In the genomic region with DNA sequence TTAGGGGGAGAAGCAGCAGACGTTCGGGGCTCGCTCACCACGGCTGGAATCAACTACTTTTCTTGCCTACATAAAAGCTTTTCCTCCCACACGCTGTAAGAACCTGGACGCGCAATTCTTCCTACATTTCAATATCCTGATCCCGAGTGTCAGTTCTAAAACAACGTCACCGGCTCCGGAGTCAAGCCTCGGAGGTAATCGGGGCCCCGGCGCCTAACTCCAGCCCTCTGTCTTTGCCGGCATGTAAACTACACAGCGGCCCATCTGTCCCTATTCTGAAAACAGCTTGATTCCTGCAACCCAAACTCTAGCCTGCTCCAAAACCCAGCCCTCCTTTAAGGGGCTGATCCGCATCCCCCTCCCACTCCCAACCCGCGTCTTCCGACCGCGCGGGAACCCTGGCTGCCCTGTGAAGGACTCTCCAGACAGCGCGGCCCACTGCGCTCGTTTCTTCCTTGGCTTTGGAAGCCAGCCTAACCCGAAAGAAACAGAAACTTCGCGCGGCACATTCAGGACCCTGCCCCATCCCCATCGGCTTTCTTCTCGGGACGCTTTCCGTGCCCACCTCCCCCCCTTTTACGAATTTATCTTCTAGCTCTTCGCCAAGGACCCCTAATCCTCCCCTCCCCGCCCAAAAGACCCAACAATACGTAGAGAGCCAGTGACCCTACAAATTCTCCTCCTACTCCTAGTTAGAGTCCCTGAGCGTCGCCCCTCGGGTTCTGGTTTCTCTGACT, we compare ENCODE assay signal across 9 mouse cellular contexts. TPM values are rescaled to one million over a fixed set of nuclear protein-coding genes. Genes with fewer than 3 reads are reported as not detected.
DNase-seq lines count a peak whose midpoint lies in the region; ATAC-seq lines count a peak whose summit lies in the region.
"Had no signal": no experiment of that assay in that cellular context is flagged by ENCODE, and none has a peak within 500 bp of the region (broad histone marks: within the 10 kb centered on the region; RNA-seq: fewer than 3 reads in every experiment).

No protein-coding gene starts in this region.

- no peaks in the 10 kb centered on the region for H3K9me3 ChIP-seq in limb, embryonic 12.5 days
- no peaks in the 10 kb centered on the region for H3K9me3 ChIP-seq in midbrain, embryonic 16.5 days (replicated peaks; ENCODE audit: control insufficient read depth, low read length, poor library complexity, severe bottlenecking)
- H3K9me3 ChIP-seq: G1E had no signal

- H3K4me3 ChIP-seq in limb, embryonic 12.5 days (replicated peaks), result peak overlapping the region; percentile 74
- H3K4me3 ChIP-seq in midbrain, embryonic 16.5 days (ENCODE audit: low read depth, low read length), result peak overlapping the region; percentile 85

- DNase-seq in gastrocnemius, postnatal 10 days, result peak; percentile 60
- no peak for DNase-seq in gastrocnemius, adult 18-20 months (ENCODE audit: low spot score)
- DNase-seq in R1 (ENCODE audit: low read depth, low spot score), result peak; percentile 54
- peak; percentile 67 for DNase-seq in embryo, embryonic 9.5 days (ENCODE audit: extremely low spot score)
- DNase-seq in heart, postnatal 25 days (ENCODE audit: low spot score), result peak; percentile 26

- H3K27me3 ChIP-seq in limb, embryonic 12.5 days, result peaks cover 62% of the 10 kb centered on the region
- no peaks in the 10 kb centered on the region for H3K27me3 ChIP-seq in midbrain, embryonic 16.5 days (ENCODE audit: control insufficient read depth, insufficient read depth, low read depth, low read length)

- H3K4me1 ChIP-seq in limb, embryonic 12.5 days (replicated peaks), result peaks cover 55% of the 10 kb centered on the region
- peaks cover 28% of the 10 kb centered on the region for H3K4me1 ChIP-seq in midbrain, embryonic 16.5 days (ENCODE audit: control insufficient read depth, insufficient read depth, low read length)

- peak overlapping the region; percentile 90 for H3K4me2 ChIP-seq in limb, embryonic 12.5 days
- H3K4me2 ChIP-seq in midbrain, embryonic 16.5 days (ENCODE audit: low read length), result peak overlapping the region; percentile 96

- H3K9ac ChIP-seq in limb, embryonic 12.5 days (replicated peaks), result peak overlapping the region; percentile 91
- H3K9ac ChIP-seq in midbrain, embryonic 16.5 days (ENCODE audit: low read depth, low read length), result peak overlapping the region; percentile 97

- under 1% methylated on average over 43 of the region's 43 CpGs for WGBS in limb, embryonic 12.5 days
- WGBS in midbrain, embryonic 16.5 days, result under 1% methylated on average over 43 of the region's 43 CpGs

- intact Hi-C loops in heart, postnatal 25 days (cut with DNase I), result loop anchor here (2.0 to 5.0 kb wide), 5 partner anchors 21 to 253 kb away; no protein-coding TSS in a partner anchor

- H3K27ac ChIP-seq in limb, embryonic 12.5 days, result peak overlapping the region; percentile 96
- peak overlapping the region; percentile 99 for H3K27ac ChIP-seq in midbrain, embryonic 16.5 days (ENCODE audit: low read length)

- H3K36me3 ChIP-seq in limb, embryonic 12.5 days, result no peaks in the 10 kb centered on the region
- no peaks in the 10 kb centered on the region for H3K36me3 ChIP-seq in midbrain, embryonic 16.5 days (ENCODE audit: control insufficient read depth, insufficient read depth, low read length)
- H3K36me3 ChIP-seq: G1E had no signal

- no peak for ATAC-seq in limb, embryonic 12.5 days (ENCODE audit: insufficient number of reproducible peaks, insufficient read depth, low FRiP score, low TSS enrichment, low read depth)
- ATAC-seq in midbrain, embryonic 16.5 days, result peak; percentile 4; the same call in 1 of the 2 replicates
- ATAC-seq in erythroid progenitor cell, adult 5-6 weeks (replicated peaks; ENCODE audit: low FRiP score, poor library complexity, severe bottlenecking), result no peak

RNA-seq across cellular contexts. Expression of a gene that starts 1.4 kb away (rescaled TPM):
- 10 to 100 TPM; 27.9 TPM for total RNA-seq in gastrocnemius, postnatal 10 days (2021)
- 10 to 100 TPM; 39.5 to 42.9 TPM for total RNA-seq in gastrocnemius, adult 18-20 months (2021)
- 1 to 10 TPM; 6.3 to 8.3 TPM for total RNA-seq in heart, postnatal 25 days (2021)
- polyA plus RNA-seq in limb, embryonic 12.5 days (2016; fragmentation: Nextera tagmentation; extraction: Ambion mirVana), result 15.5 and 18.6 TPM in 2 replicates
- polyA plus RNA-seq in midbrain, embryonic 16.5 days (2015; fragmentation: Nextera tagmentation; extraction: Ambion mirVana), result 32.5 and 34.3 TPM in 2 replicates
- total RNA-seq in erythroid progenitor cell, adult 5-6 weeks (2015; ENCODE audit: low replicate concordance), result not detected in 2 replicates
- total RNA-seq in erythroid progenitor cell, adult 5-6 weeks (2017; ENCODE audit: low replicate concordance), result 0.13 TPM in 1 of 2 replicates, not detected in the other
- polyA plus RNA-seq: G1E had no signal

Comparison
In these comparisons a context has a peak if more than half of its experiments do, and no peak if none do; other contexts are left out.
1. RNA of a gene that starts 1.4 kb away (total RNA-seq): 39.5 to 42.9 TPM in gastrocnemius, adult 18-20 months, 27.9 TPM in gastrocnemius, postnatal 10 days and 6.3 to 8.3 TPM in heart, postnatal 25 days; 0.13 TPM in erythroid progenitor cell, adult 5-6 weeks; every median in the first group is over 4 times any median in the second.